Mouse (Mus musculus) gastrocnemius, postnatal 14 days (tissue): ENCODE measurements at regions not wholly inside any gene's neighbourhood (a gene's known extent, or its start where the extent isn't known, plus 50 kb on each side); places are given as distances from the start of the nearest gene placed in this dataset.

Source experiments
- DNase-seq: peaks from one replicate; pipeline ENCODE4 v3.0.0; 2021; ENCODE audit warnings: mixed read lengths
- intact Hi-C: fragments of 180-260 bp; cut with DNase I; formaldehyde crosslinking; loops from one replicate; pipeline ENCODE4 v1.15.1; 2025; ENCODE audit warnings: low total_unique reads

- intact Hi-C loops = no loop called here
- no peak for DNase-seq
Measured at GRCm38 (mm10) chr1:130524744-130525143, 62.2 kb upstream of the Cd55 start.

- peak; percentile 15 for DNase-seq
- intact Hi-C loops = no loop called here
Measured at GRCm38 (mm10) chr1:130517868-130518267, 55.3 kb upstream of the Cd55 start.

GRCm38 (mm10) chr1:130516641-130517040 lies 54.1 kb upstream of the Cd55 start:
- DNase-seq = no peak
- intact Hi-C loops = no loop called here

GRCm38 (mm10) chr1:130515316-130515715 lies 52.8 kb upstream of the Cd55 start:
- no peak for DNase-seq
- intact Hi-C loops = no loop called here

GRCm38 (mm10) chr1:130513482-130513881 lies 50.9 kb upstream of the Cd55 start:
- intact Hi-C loops = no loop called here
- DNase-seq = no peak

- no peak for DNase-seq
- intact Hi-C loops = no loop called here
Measured at GRCm38 (mm10) chr1:130512798-130513405, 50.4 kb upstream of the Cd55 start.
